Mouse (Mus musculus): ENCODE results near the gene Hist1h3f.

- TF ChIP-seq POLR2A (IDR thresholded peaks at IDR 0.05; ENCODE audit: borderline replicate concordance, extremely low read depth, low read depth, low read length) = no peak
- no peak for TF ChIP-seq CTCF (IDR thresholded peaks at IDR 0.05; ENCODE audit: insufficient read depth, low read length)
Measured at GRCm38 (mm10) chr13:23591206-23591605, 47.4 kb downstream of the Hist1h3f start.
